Mouse (Mus musculus): ENCODE measurements around the gene Rassf2. TPM values are rescaled to one million over a fixed set of nuclear protein-coding genes. Genes with fewer than 3 reads are reported as not detected.

Rassf2 gene
- 7.5 and 11.9 TPM in 2 replicates for polyA plus RNA-seq (2012; rRNA removed; ENCODE audit: low replicate concordance)

DNA sequence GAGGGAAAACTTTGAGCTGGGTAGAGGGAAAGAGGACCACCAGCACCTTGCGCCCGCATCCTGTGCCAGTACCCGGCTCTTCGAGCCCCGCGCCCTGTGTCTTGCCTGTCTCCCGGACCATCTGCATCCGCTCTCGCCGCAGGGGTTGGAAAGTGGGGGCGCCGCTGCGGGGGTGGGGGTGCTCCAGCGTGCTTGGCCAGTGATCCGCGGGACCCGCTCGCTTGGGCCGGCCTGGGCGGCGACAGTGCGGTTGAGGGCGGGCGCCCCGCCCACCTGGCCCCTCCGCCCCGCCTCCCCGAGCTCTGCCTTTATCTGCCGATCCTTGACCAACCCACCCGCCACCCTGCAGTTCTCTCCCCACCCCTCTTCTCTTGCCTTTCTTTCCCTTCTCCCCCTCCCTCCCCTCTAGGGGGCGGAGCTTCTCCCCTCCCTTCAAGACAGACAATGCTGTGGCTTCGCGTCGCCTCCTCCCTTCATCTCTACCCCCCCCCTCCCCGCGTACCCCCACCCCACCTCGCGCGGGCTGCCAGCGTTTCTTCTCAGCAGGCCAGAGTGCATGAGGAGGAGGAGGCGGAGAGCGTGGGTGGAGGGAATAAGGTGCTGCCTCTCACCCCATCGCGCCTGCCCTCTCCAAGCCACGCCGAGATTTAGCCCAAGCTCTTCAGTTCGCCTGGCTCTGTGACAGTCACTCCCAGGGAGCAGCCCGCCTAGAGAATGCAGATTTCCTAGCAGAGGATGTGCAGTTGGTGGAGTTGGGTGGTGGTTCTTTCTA is at the start of gene Rassf2:
Gene Rassf2, minus strand, starts transcription at position 613 of the 772 bp plus-strand sequence.

DNA sequence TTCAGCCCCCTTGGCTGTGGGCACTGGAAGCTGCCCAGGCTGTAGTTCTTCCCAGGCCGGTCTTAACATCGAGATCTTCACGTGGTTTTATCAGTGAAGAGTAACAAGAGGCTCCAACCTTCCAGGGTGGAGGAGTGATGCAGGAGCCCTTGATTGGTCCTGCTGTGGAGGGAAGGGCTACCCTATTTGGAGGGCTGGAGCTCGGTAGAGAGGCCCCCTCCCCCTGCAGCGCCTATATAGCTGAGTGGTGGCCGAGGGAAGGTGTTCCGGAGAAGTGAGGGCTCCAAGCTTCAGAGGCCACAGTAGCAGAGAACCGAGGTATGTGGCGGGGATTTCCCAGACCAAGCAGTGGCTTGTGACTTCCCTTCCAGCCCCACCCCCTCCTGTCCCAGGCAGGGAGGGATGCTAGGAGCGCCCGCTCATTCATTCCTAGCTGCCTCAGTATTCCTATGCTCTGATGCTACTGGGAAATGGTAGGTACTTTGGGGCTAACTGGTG is 79.4 kb downstream of the Rassf2 start, which contains the start of gene Prnd:
Gene Prnd, plus strand, starts transcription at position 264 of the 498 bp plus-strand sequence.

Other genes with a start within 250 kb of the Rassf2 start
- not detected in 2 replicates for gene Erv3, start 170.5 kb downstream of the Rassf2 start, polyA plus RNA-seq (2012; rRNA removed; ENCODE audit: low replicate concordance)
- gene Prnp, start 120.3 kb downstream of the Rassf2 start, polyA plus RNA-seq (2012; rRNA removed; ENCODE audit: low replicate concordance): 10.6 and 12.2 TPM in 2 replicates
- gene Prn, start 120.3 kb downstream of the Rassf2 start, polyA plus RNA-seq (2012; rRNA removed; ENCODE audit: low replicate concordance): not detected in 2 replicates
- gene Prnd, start 79.4 kb downstream of the Rassf2 start, polyA plus RNA-seq (2012; rRNA removed; ENCODE audit: low replicate concordance): 0.43 and 0.63 TPM in 2 replicates
- 22.1 and 51.2 TPM in 2 replicates for gene Slc23a2, start 114.8 kb upstream of the Rassf2 start, polyA plus RNA-seq (2012; rRNA removed; ENCODE audit: low replicate concordance)
- 48.0 and 158 TPM in 2 replicates for gene Tmem230, start 217.5 kb upstream of the Rassf2 start, polyA plus RNA-seq (2012; rRNA removed; ENCODE audit: low replicate concordance)
- gene Pcna, start 223.1 kb upstream of the Rassf2 start, polyA plus RNA-seq (2012; rRNA removed; ENCODE audit: low replicate concordance): 49.1 and 59.6 TPM in 2 replicates
- 19.3 and 25.8 TPM in 2 replicates for gene Cds2, start 232.9 kb upstream of the Rassf2 start, polyA plus RNA-seq (2012; rRNA removed; ENCODE audit: low replicate concordance)

Data from duodenum, adult 2 months (tissue).